11 mouse cellular contexts compared by ENCODE assay signal in the genomic region with DNA sequence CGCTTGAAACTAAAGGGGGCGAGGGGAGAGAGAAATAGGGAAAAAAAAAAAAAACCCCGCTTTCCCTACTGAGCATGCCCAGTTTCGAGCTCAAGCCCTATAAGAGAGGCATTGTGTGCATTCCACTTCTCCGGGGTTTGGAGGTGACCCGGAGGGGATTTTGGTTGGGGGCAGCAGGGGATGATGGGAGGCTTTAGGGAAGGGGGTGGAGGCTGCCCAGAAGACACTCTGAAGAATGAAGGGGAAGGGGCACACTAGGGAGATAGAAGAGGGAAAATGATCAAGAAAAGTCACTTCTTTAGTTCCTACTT. TPM values are rescaled to one million over a fixed set of nuclear protein-coding genes. Genes with fewer than 3 reads are reported as not detected.
A peak's percentile ranks its signal among the peaks of the same experiment; 100 is the strongest.
DNase-seq lines count a peak whose midpoint lies in the region; ATAC-seq and TF ChIP-seq lines count a peak whose summit lies in the region.
"Had no signal": no experiment of that assay in that cellular context is flagged by ENCODE, and none has a peak within 500 bp of the region (broad histone marks: within the 10 kb centered on the region; RNA-seq: fewer than 3 reads in every experiment).

No protein-coding gene starts in this region.

- 28% methylated on average over 6 of the region's 6 CpGs for WGBS in kidney, embryonic 16.5 days
- WGBS in embryonic facial prominence, embryonic 14.5 days, result 23% methylated on average over 6 of the region's 6 CpGs
- WGBS in hindbrain, postnatal 0 days, result 32% methylated on average over 6 of the region's 6 CpGs
- 20% methylated on average over 6 of the region's 6 CpGs for WGBS in olfactory bulb, adult 2 months

- no peak overlapping the region for H3K4me3 ChIP-seq in kidney, embryonic 16.5 days (ENCODE audit: low read length)
- peak overlapping the region; percentile 47; the same call in 1 of the 2 replicates for H3K4me3 ChIP-seq in embryonic facial prominence, embryonic 14.5 days (ENCODE audit: low read depth, low read length)
- peak overlapping the region; percentile 42; the same call in 1 of the 2 replicates for H3K4me3 ChIP-seq in hindbrain, postnatal 0 days (ENCODE audit: low read length)
- H3K4me3 ChIP-seq in olfactory bulb, adult 2 months (ENCODE audit: insufficient read depth, low read depth, low read length), result peak overlapping the region; percentile 82

- TF ChIP-seq POLR2A in olfactory bulb, adult 2 months (IDR thresholded peaks at IDR 0.05; ENCODE audit: insufficient read depth, low read depth, low read length), result no peak

- ATAC-seq in kidney, embryonic 16.5 days (ENCODE audit: low FRiP score, low TSS enrichment), result no peak
- ATAC-seq in embryonic facial prominence, embryonic 14.5 days (ENCODE audit: low read depth), result no peak
- ATAC-seq in hindbrain, postnatal 0 days, result 0 out of 2 replicates have a peak, but pooled peaks have one; percentile 44
- ATAC-seq: Patski had no signal

- no peak for TF ChIP-seq CTCF in hindbrain, postnatal 0 days (IDR thresholded peaks at IDR 0.05; ENCODE audit: low read depth)
- no peak for TF ChIP-seq CTCF in olfactory bulb, adult 2 months (IDR thresholded peaks at IDR 0.05; ENCODE audit: insufficient read depth, low read depth, low read length)

- H3K4me2 ChIP-seq in kidney, embryonic 16.5 days (replicated peaks; ENCODE audit: low read depth, low read length), result peak overlapping the region; percentile 67
- H3K4me2 ChIP-seq in embryonic facial prominence, embryonic 14.5 days (ENCODE audit: low read depth, low read length), result peak overlapping the region; percentile 64
- peak overlapping the region; percentile 56 for H3K4me2 ChIP-seq in hindbrain, postnatal 0 days (ENCODE audit: low read depth, low read length)

- H3K27ac ChIP-seq in kidney, embryonic 16.5 days (ENCODE audit: low read length), result no peak overlapping the region
- H3K27ac ChIP-seq in embryonic facial prominence, embryonic 14.5 days (replicated peaks; ENCODE audit: low read depth, low read length), result no peak overlapping the region
- 0 out of 2 replicates have a peak overlapping the region, but pooled peaks have one; percentile 73 for H3K27ac ChIP-seq in hindbrain, postnatal 0 days
- H3K27ac ChIP-seq in olfactory bulb, adult 2 months (ENCODE audit: insufficient read depth, low read depth, low read length), result peak overlapping the region; percentile 93; the same call in 1 of the 2 replicates

- H3K9me3 ChIP-seq in kidney, embryonic 16.5 days (ENCODE audit: low read length), result no peaks in the 10 kb centered on the region
- H3K9me3 ChIP-seq in embryonic facial prominence, embryonic 14.5 days (ENCODE audit: control insufficient read depth, low read length), result no peaks in the 10 kb centered on the region
- no peaks in the 10 kb centered on the region for H3K9me3 ChIP-seq in hindbrain, postnatal 0 days (ENCODE audit: low read length)

- H3K36me3 ChIP-seq in kidney, embryonic 16.5 days (ENCODE audit: insufficient read depth, low read length), result no peaks in the 10 kb centered on the region
- H3K36me3 ChIP-seq in embryonic facial prominence, embryonic 14.5 days (ENCODE audit: control insufficient read depth, insufficient read depth, low read length), result no peaks in the 10 kb centered on the region
- H3K36me3 ChIP-seq in hindbrain, postnatal 0 days (ENCODE audit: insufficient read depth, low read length), result no peaks in the 10 kb centered on the region

- H3K4me1 ChIP-seq in kidney, embryonic 16.5 days (ENCODE audit: insufficient read depth, low read length), result no peaks in the 10 kb centered on the region
- no peaks in the 10 kb centered on the region for H3K4me1 ChIP-seq in embryonic facial prominence, embryonic 14.5 days (ENCODE audit: control insufficient read depth, insufficient read depth, low read length)
- no peaks in the 10 kb centered on the region for H3K4me1 ChIP-seq in hindbrain, postnatal 0 days (ENCODE audit: insufficient read depth, low read length)
- no peaks in the 10 kb centered on the region for H3K4me1 ChIP-seq in olfactory bulb, adult 2 months (ENCODE audit: control insufficient read depth, insufficient read depth, low read length)

- no peak for DNase-seq in kidney, adult 9 months
- peak; percentile 18 for DNase-seq in embryonic facial prominence, embryonic 14.5 days (ENCODE audit: low spot score)
- DNase-seq in hindbrain, postnatal 0 days (ENCODE audit: low spot score), result peak; percentile 57
- no peak for DNase-seq in lung, postnatal 4 days
- no peak for DNase-seq in adrenal gland, postnatal 14 days
- no peak for DNase-seq in left cerebral cortex, adult 18-20 months (ENCODE audit: low spot score in 2 of 2)
- DNase-seq: kidney, adult 2 months had no signal

- H3K27me3 ChIP-seq in kidney, embryonic 16.5 days (ENCODE audit: insufficient read depth, low read length), result no peaks in the 10 kb centered on the region; the same call in 1 of the 2 replicates
- 0 out of 2 replicates have a peak, but pooled peaks cover 6% of the 10 kb centered on the region for H3K27me3 ChIP-seq in embryonic facial prominence, embryonic 14.5 days (replicated peaks; ENCODE audit: control insufficient read depth, insufficient read depth, low read length)
- no peaks in the 10 kb centered on the region for H3K27me3 ChIP-seq in hindbrain, postnatal 0 days (ENCODE audit: insufficient read depth, low read length)

- no peak overlapping the region for H3K9ac ChIP-seq in kidney, embryonic 16.5 days (replicated peaks; ENCODE audit: low read length)
- no peak overlapping the region for H3K9ac ChIP-seq in embryonic facial prominence, embryonic 14.5 days (ENCODE audit: low read depth, low read length)
- no peak overlapping the region for H3K9ac ChIP-seq in hindbrain, postnatal 0 days (replicated peaks; ENCODE audit: low read length)

RNA-seq across cellular contexts. Expression of gene Slitrk4, which starts 1.1 kb away (rescaled TPM):
- 1.00 and 1.1 TPM in 2 replicates for polyA plus RNA-seq in kidney, embryonic 16.5 days (2015; fragmentation: Nextera tagmentation; extraction: Ambion mirVana)
- polyA plus RNA-seq in embryonic facial prominence, embryonic 14.5 days (2014; fragmentation: Nextera tagmentation; extraction: Ambion mirVana), result 5.3 and 6.8 TPM in 2 replicates
- total RNA-seq in hindbrain, postnatal 0 days (2014; rRNA removed), result 16.5 and 18.0 TPM in 2 replicates
- polyA plus RNA-seq in hindbrain, postnatal 0 days (2015; fragmentation: Nextera tagmentation; extraction: Ambion mirVana), result 20.3 and 21.5 TPM in 2 replicates
- polyA plus RNA-seq in olfactory bulb, adult 2 months (2012; ENCODE audit: insufficient read depth, insufficient read length, low replicate concordance, missing spikeins), result not detected in 2 replicates
- total RNA-seq in adrenal gland, postnatal 14 days (2021), result 0.11 and 0.59 TPM in 2 replicates
- 10 to 100 TPM; 46.1 to 53.2 TPM for total RNA-seq in left cerebral cortex, adult 18-20 months (2021)
- total RNA-seq: common myeloid progenitor, adult 5-6 weeks had no signal
- polyA plus RNA-seq: Patski had no signal

Comparison
In these comparisons a context has a peak if more than half of its experiments do, and no peak if none do; other contexts are left out.
1. H3K27ac ChIP-seq: peak in hindbrain, postnatal 0 days (single experiment) and olfactory bulb, adult 2 months (single experiment); none in kidney, embryonic 16.5 days (single experiment) and embryonic facial prominence, embryonic 14.5 days (single experiment).
2. DNase-seq: peak in embryonic facial prominence, embryonic 14.5 days (single experiment) and hindbrain, postnatal 0 days (single experiment); none in kidney, adult 9 months (single experiment), lung, postnatal 4 days (0 of 2), adrenal gland, postnatal 14 days (single experiment) and left cerebral cortex, adult 18-20 months (0 of 2).
3. Peak in every context shown above with its lines, with median percentiles within 50 percentile points of each other: H3K4me2 ChIP-seq.